Mouse (Mus musculus): ENCODE measurements around the gene Tagln2. TPM values are rescaled to one million over a fixed set of nuclear protein-coding genes. Genes with fewer than 3 reads are reported as not detected.

Gene Tagln2
- polyA plus RNA-seq, 1 experiment, result 771 TPM

- Histone ChIP-seq H3K79me3 (ENCODE audit: low read depth) (no peaks in the 10 kb centered on the region), H3ac (ENCODE audit: control insufficient read depth, insufficient read length, low read depth) (no peak overlapping the region), H3K79me2 (ENCODE audit: control insufficient read depth, insufficient read depth) (no peaks in the 10 kb centered on the region), H3K36me3 (ENCODE audit: control insufficient read depth, insufficient read depth) (no peaks in the 10 kb centered on the region), H3K27me3 (ENCODE audit: control insufficient read depth, insufficient read depth, insufficient read length) (no peaks in the 10 kb centered on the region), H3K4me3 (ENCODE audit: insufficient read depth, poor library complexity, severe bottlenecking) (no peak overlapping the region)
- TF ChIP-seq MYOG (IDR thresholded peaks at IDR 0.05; ENCODE audit: control insufficient read depth, extremely low read depth, insufficient read length) (no peak), USF1 (IDR thresholded peaks at IDR 0.05; ENCODE audit: low read depth) (no peak)
These were observed 44.4 kb upstream of the Tagln2 start for GRCm38 (mm10) chr1:172455416-172455815.

- Histone ChIP-seq H3K79me3 (ENCODE audit: low read depth) (no peaks in the 10 kb centered on the region), H3K27me3 (ENCODE audit: control insufficient read depth, insufficient read depth, insufficient read length) (no peaks in the 10 kb centered on the region), H3K4me3 (ENCODE audit: insufficient read depth, poor library complexity, severe bottlenecking) (no peak overlapping the region), H3ac (ENCODE audit: control insufficient read depth, insufficient read length, low read depth) (no peak overlapping the region), H3K36me3 (ENCODE audit: control insufficient read depth, insufficient read depth) (no peaks in the 10 kb centered on the region), H3K79me2 (ENCODE audit: control insufficient read depth, insufficient read depth) (no peaks in the 10 kb centered on the region)
- TF ChIP-seq CEBPB (IDR thresholded peaks at IDR 0.05; ENCODE audit: low read depth), result no peak
- no peak for TF ChIP-seq MAX (IDR thresholded peaks at IDR 0.05)
- no peak for TF ChIP-seq CTCF (IDR thresholded peaks at IDR 0.05; ENCODE audit: control insufficient read depth, insufficient read depth, insufficient read length)
- no peak for TF ChIP-seq MYOD1 (IDR thresholded peaks at IDR 0.05; ENCODE audit: control insufficient read depth, insufficient read length, low read depth)
- TF ChIP-seq USF1 (IDR thresholded peaks at IDR 0.05; ENCODE audit: low read depth), result no peak
- no peak for TF ChIP-seq MYOG (IDR thresholded peaks at IDR 0.05; ENCODE audit: control insufficient read depth, extremely low read depth, insufficient read length)
- TF ChIP-seq FOSL1 (IDR thresholded peaks at IDR 0.05; ENCODE audit: insufficient read depth, low read length, poor library complexity, severe bottlenecking), result no peak
These were observed 43.7 kb upstream of the Tagln2 start for GRCm38 (mm10) chr1:172456001-172456677.

- no peak overlapping the region for H3ac ChIP-seq (ENCODE audit: control insufficient read depth, insufficient read length, low read depth)
- H3K4me3 ChIP-seq (ENCODE audit: insufficient read depth, poor library complexity, severe bottlenecking), result no peak overlapping the region
- H3K36me3 ChIP-seq (ENCODE audit: control insufficient read depth, insufficient read depth), result no peaks in the 10 kb centered on the region
- no peaks in the 10 kb centered on the region for H3K79me2 ChIP-seq (ENCODE audit: control insufficient read depth, insufficient read depth)
- TF ChIP-seq CEBPB (IDR thresholded peaks at IDR 0.05; ENCODE audit: low read depth), result no peak
- TF ChIP-seq MAX (IDR thresholded peaks at IDR 0.05), result no peak
- TF ChIP-seq FOSL1 (IDR thresholded peaks at IDR 0.05; ENCODE audit: insufficient read depth, low read length, poor library complexity, severe bottlenecking), result no peak
- TF ChIP-seq USF1 (IDR thresholded peaks at IDR 0.05; ENCODE audit: low read depth), result no peak
- no peak for TF ChIP-seq MYOD1 (IDR thresholded peaks at IDR 0.05; ENCODE audit: control insufficient read depth, insufficient read length, low read depth)
- no peak for TF ChIP-seq MYOG (IDR thresholded peaks at IDR 0.05; ENCODE audit: control insufficient read depth, extremely low read depth, insufficient read length)
- TF ChIP-seq CTCF (IDR thresholded peaks at IDR 0.05; ENCODE audit: control insufficient read depth, insufficient read depth, insufficient read length), result no peak
- no peaks in the 10 kb centered on the region for H3K27me3 ChIP-seq (ENCODE audit: control insufficient read depth, insufficient read depth, insufficient read length)
- no peaks in the 10 kb centered on the region for H3K79me3 ChIP-seq (ENCODE audit: low read depth)
These were observed 42.7 kb upstream of the Tagln2 start for GRCm38 (mm10) chr1:172457196-172457595.

DNA sequence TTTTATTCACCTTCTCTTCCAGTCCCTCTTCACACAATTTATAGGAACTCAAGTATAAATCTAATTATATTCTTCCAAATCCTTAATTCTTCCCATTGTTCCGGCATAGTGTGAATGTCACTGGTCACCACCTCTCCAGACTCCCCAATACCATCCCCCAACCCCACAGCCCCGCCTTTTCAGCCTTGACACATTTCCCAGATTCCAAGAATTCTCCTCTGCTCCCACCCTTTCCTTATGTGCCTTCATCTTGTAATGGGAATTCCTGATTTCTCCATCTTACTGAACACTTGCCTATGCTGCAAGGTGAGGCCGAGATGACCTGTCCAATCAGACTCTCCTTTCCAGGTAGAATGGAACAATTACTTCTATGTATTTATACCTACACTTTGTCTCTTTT lies 41.8 kb upstream of the Tagln2 start:
- Histone ChIP-seq H3K27me3 (ENCODE audit: control insufficient read depth, insufficient read depth, insufficient read length) (no peaks in the 10 kb centered on the region), H3K36me3 (ENCODE audit: control insufficient read depth, insufficient read depth) (no peaks in the 10 kb centered on the region), H3ac (ENCODE audit: control insufficient read depth, insufficient read length, low read depth) (no peak overlapping the region), H3K79me3 (ENCODE audit: low read depth) (no peaks in the 10 kb centered on the region), H3K79me2 (ENCODE audit: control insufficient read depth, insufficient read depth) (no peaks in the 10 kb centered on the region), H3K4me3 (ENCODE audit: insufficient read depth, poor library complexity, severe bottlenecking) (no peak overlapping the region)
- TF ChIP-seq CTCF (IDR thresholded peaks at IDR 0.05; ENCODE audit: control insufficient read depth, insufficient read depth, insufficient read length) (no peak), USF1 (IDR thresholded peaks at IDR 0.05; ENCODE audit: low read depth) (no peak), MYOD1 (IDR thresholded peaks at IDR 0.05; ENCODE audit: control insufficient read depth, insufficient read length, low read depth) (no peak), FOSL1 (IDR thresholded peaks at IDR 0.05; ENCODE audit: insufficient read depth, low read length, poor library complexity, severe bottlenecking) (no peak), CEBPB (IDR thresholded peaks at IDR 0.05; ENCODE audit: low read depth) (no peak), MAX (IDR thresholded peaks at IDR 0.05) (no peak), MYOG (IDR thresholded peaks at IDR 0.05; ENCODE audit: control insufficient read depth, extremely low read depth, insufficient read length) (no peak)

DNA sequence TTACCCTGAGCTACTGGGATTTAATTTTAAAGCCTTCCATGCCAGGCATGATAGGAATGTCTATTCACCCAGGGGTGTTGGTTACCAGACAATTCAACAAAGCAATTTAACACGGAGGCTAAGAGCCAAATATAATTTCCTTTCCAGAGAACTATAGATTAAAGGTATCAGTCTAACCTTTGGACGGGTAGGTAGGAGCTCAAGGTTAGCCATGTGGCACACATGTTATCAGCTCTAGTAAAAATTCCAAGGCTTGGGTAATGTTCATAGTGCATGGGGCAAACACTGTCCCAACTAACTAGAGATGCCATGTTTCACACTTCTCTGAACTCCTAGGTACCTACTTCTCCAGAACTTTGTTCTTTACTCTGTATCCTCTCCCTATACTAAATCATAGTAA lies 38.2 kb upstream of the Tagln2 start:
- no peak overlapping the region for H3ac ChIP-seq (ENCODE audit: control insufficient read depth, insufficient read length, low read depth)
- no peaks in the 10 kb centered on the region for H3K79me3 ChIP-seq (ENCODE audit: low read depth)
- no peak overlapping the region for H3K4me3 ChIP-seq (ENCODE audit: insufficient read depth, poor library complexity, severe bottlenecking)
- no peak for TF ChIP-seq MYOD1 (IDR thresholded peaks at IDR 0.05; ENCODE audit: control insufficient read depth, insufficient read length, low read depth)
- TF ChIP-seq CEBPB (IDR thresholded peaks at IDR 0.05; ENCODE audit: low read depth), result no peak
- no peak for TF ChIP-seq FOSL1 (IDR thresholded peaks at IDR 0.05; ENCODE audit: insufficient read depth, low read length, poor library complexity, severe bottlenecking)
- no peak for TF ChIP-seq CTCF (IDR thresholded peaks at IDR 0.05; ENCODE audit: control insufficient read depth, insufficient read depth, insufficient read length)
- no peak for TF ChIP-seq MAX (IDR thresholded peaks at IDR 0.05)
- TF ChIP-seq MYOG (IDR thresholded peaks at IDR 0.05; ENCODE audit: control insufficient read depth, extremely low read depth, insufficient read length), result no peak
- no peak for TF ChIP-seq USF1 (IDR thresholded peaks at IDR 0.05; ENCODE audit: low read depth)
- H3K27me3 ChIP-seq (ENCODE audit: control insufficient read depth, insufficient read depth, insufficient read length), result no peaks in the 10 kb centered on the region
- no peaks in the 10 kb centered on the region for H3K36me3 ChIP-seq (ENCODE audit: control insufficient read depth, insufficient read depth)
- H3K79me2 ChIP-seq (ENCODE audit: control insufficient read depth, insufficient read depth), result no peaks in the 10 kb centered on the region

GRCm38 (mm10) chr1:172462534-172462933 lies 37.3 kb upstream of the Tagln2 start:
- no peaks in the 10 kb centered on the region for H3K79me3 ChIP-seq (ENCODE audit: low read depth)
- TF ChIP-seq CEBPB (IDR thresholded peaks at IDR 0.05; ENCODE audit: low read depth), result no peak
- no peaks in the 10 kb centered on the region for H3K79me2 ChIP-seq (ENCODE audit: control insufficient read depth, insufficient read depth)
- no peaks in the 10 kb centered on the region for H3K27me3 ChIP-seq (ENCODE audit: control insufficient read depth, insufficient read depth, insufficient read length)
- H3K36me3 ChIP-seq (ENCODE audit: control insufficient read depth, insufficient read depth), result no peaks in the 10 kb centered on the region
- H3K4me3 ChIP-seq (ENCODE audit: insufficient read depth, poor library complexity, severe bottlenecking), result no peak overlapping the region
- H3ac ChIP-seq (ENCODE audit: control insufficient read depth, insufficient read length, low read depth), result no peak overlapping the region
